Mouse (Mus musculus): ENCODE measurements around the gene Cic. TPM values are rescaled to one million over a fixed set of nuclear protein-coding genes. Genes with fewer than 3 reads are reported as not detected.

Gene Cic
- total RNA-seq, 4 experiments from 2014 or later: 196 to 238 (median 227) TPM

GRCm38 (mm10) chr7:25339329-25339728 is 71.8 kb downstream of the Cic start:
- DNase-seq (ENCODE audit: low spot score in 2 of 2): no peak

DNA sequence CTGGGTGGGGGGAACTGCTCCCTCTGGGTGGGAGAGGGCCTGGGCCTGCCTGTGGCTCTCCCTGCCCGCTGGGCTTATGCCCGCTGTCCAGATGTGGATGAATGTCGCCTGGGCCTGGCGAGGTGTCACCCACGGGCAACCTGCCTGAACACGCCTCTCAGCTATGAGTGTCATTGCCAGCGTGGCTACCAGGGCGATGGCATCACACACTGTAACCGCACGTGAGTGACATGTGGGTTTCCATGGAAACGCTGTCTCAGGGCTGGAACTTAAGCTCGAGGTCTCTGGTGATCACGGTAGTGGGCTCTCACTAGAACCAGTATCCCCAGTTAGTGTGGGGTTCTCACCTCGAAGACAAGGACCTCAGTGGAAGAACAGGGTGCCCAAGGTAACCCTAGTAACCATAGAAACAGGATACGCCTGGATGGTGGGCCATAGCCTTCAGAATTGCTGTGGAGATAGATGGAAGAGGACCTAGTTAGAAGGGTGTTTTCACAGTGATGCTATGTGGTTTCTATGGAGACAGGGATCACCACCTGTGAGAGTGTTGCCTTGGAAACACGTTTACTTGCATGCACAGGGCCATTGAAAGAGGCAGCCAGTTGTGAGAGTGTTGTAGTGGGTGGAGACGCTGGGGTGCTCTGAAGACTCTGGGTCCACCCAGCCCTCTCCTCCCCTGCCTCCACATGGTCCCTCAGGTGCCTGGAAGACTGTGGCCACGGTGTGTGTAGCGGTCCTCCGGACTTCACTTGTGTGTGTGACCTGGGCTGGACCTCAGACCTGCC is 73.7 kb downstream of the Cic start:
- DNase-seq (ENCODE audit: low spot score in 2 of 2): no peak

Small RNA genes lying within 50 kb of the gene (microRNA-seq; reads per million reads assigned to microRNA genes)
- 0 to 0.44 reads per million in 2 experiments for gene Mir7048

Other genes starting within 250 kb of the Cic start
- gene Grik5, start 195.4 kb upstream of the Cic start, total RNA-seq (2022): 100 to 1,000 TPM; 201 to 224 (median 207) TPM
- 10 to 100 TPM; 36.8 to 40.0 (median 37.1) TPM for gene Zfp574, start 195.1 kb upstream of the Cic start, total RNA-seq (2022)
- 10 to 100 TPM; 10.5 to 13.2 (median 11.9) TPM for gene Pou2f2, start 88.0 kb upstream of the Cic start, total RNA-seq (2022)
- 10 to 100 TPM; 21.2 to 24.5 (median 22.2) TPM for gene Dedd2, start 47.1 kb upstream of the Cic start, total RNA-seq (2022)
- 10 to 100 TPM; 12.1 to 12.9 (median 12.8) TPM for gene Zfp526, start 46.3 kb upstream of the Cic start, total RNA-seq (2022)
- gene Gsk3a, start 29.9 kb upstream of the Cic start, total RNA-seq (2022): 100 to 1,000 TPM; 214 to 232 (median 222) TPM
- gene Erf, start 16.9 kb upstream of the Cic start, total RNA-seq (2022): 10 to 100 TPM; 61.3 to 75.7 (median 69.9) TPM
- 10 to 100 TPM; 29.5 to 38.7 (median 32.2) TPM for gene Pafah1b3, start 30.3 kb downstream of the Cic start, total RNA-seq (2022)
- not detected for gene Prr19, start 33.7 kb downstream of the Cic start, total RNA-seq (2022)
- gene Tmem145, start 38.4 kb downstream of the Cic start, total RNA-seq (2022): 10 to 100 TPM; 40.7 to 46.5 (median 42.0) TPM
- gene Megf8, start 49.5 kb downstream of the Cic start, total RNA-seq (2022): 100 to 1,000 TPM in 3 of 4 experiments, 10 to 100 TPM in 1; 99.2 to 109 (median 104) TPM
- not detected for gene Cnfn, start 102.0 kb downstream of the Cic start, total RNA-seq (2022)
- gene Lipe, start 131.0 kb downstream of the Cic start, total RNA-seq (2022): 10 to 100 TPM in 1 of 4 experiments, 1 to 10 TPM in 3; 8.2 to 10.7 (median 8.8) TPM
- gene Cxcl17, start 145.2 kb downstream of the Cic start, total RNA-seq (2022): not detected
- gene Ceacam1, start 209.9 kb downstream of the Cic start, total RNA-seq (2022): 1 to 10 TPM; 2.3 to 3.3 (median 2.8) TPM

Data from left cerebral cortex, adult 8-10 months (tissue).